Mouse (Mus musculus): ENCODE measurements around the gene Asb16. TPM values are rescaled to one million over a fixed set of nuclear protein-coding genes. Genes with fewer than 3 reads are reported as not detected.
A peak's percentile ranks its signal among the peaks of the same experiment; 100 is the strongest.

Asb16 gene
- total RNA-seq, 2 experiments from 2014 or later, result 0.58 to 1.5 TPM

- no peak for ATAC-seq (replicated peaks; ENCODE audit: poor library complexity)
Measured at GRCm38 (mm10) chr11:102309821-102310617, 41.5 kb downstream of the Asb16 start.

GRCm38 (mm10) chr11:102310768-102311695 is 42.5 kb downstream of the Asb16 start:
- ATAC-seq (replicated peaks; ENCODE audit: poor library complexity), result no peak

- no peak for ATAC-seq (replicated peaks; ENCODE audit: poor library complexity)
Measured at GRCm38 (mm10) chr11:102311966-102312365, 43.4 kb downstream of the Asb16 start.

- no peak for ATAC-seq (replicated peaks; ENCODE audit: poor library complexity)
Measured at GRCm38 (mm10) chr11:102312586-102312985, 44.0 kb downstream of the Asb16 start.

- no peak for ATAC-seq (replicated peaks; ENCODE audit: poor library complexity)
Measured at GRCm38 (mm10) chr11:102314321-102314720, 45.8 kb downstream of the Asb16 start.

GRCm38 (mm10) chr11:102315690-102316571 is 47.4 kb downstream of the Asb16 start:
- ATAC-seq (replicated peaks; ENCODE audit: poor library complexity), result no peak

- ATAC-seq (replicated peaks; ENCODE audit: poor library complexity), result peak; percentile 63
Measured at GRCm38 (mm10) chr11:102316572-102317297, 48.2 kb downstream of the Asb16 start.

GRCm38 (mm10) chr11:102317298-102317900 is 48.9 kb downstream of the Asb16 start:
- ATAC-seq (replicated peaks; ENCODE audit: poor library complexity), result 0 out of 2 replicates have a peak, but pooled peaks have one; percentile 4

GRCm38 (mm10) chr11:102317901-102318575 is 49.5 kb downstream of the Asb16 start:
- no peak for ATAC-seq (replicated peaks; ENCODE audit: poor library complexity)

- ATAC-seq (replicated peaks; ENCODE audit: poor library complexity), result no peak
Measured at GRCm38 (mm10) chr11:102318576-102319409, 50.2 kb downstream of the Asb16 start.

GRCm38 (mm10) chr11:102319410-102319792 is 50.9 kb downstream of the Asb16 start, which contains the start of gene Ubtf:
Gene Ubtf (minus strand): TSS chr11:102319742.
- ATAC-seq (replicated peaks; ENCODE audit: poor library complexity), result peak; percentile 49

- peak; percentile 27 for ATAC-seq (replicated peaks; ENCODE audit: poor library complexity)
Measured at GRCm38 (mm10) chr11:102319941-102320685, 51.6 kb downstream of the Asb16 start.

GRCm38 (mm10) chr11:102320686-102321005 is 52.1 kb downstream of the Asb16 start:
- ATAC-seq (replicated peaks; ENCODE audit: poor library complexity), result no peak

GRCm38 (mm10) chr11:102321931-102322330 is 53.4 kb downstream of the Asb16 start:
- ATAC-seq (replicated peaks; ENCODE audit: poor library complexity), result no peak

- no peak for ATAC-seq (replicated peaks; ENCODE audit: poor library complexity)
Measured at GRCm38 (mm10) chr11:102323516-102323915, 55.0 kb downstream of the Asb16 start.

- ATAC-seq (replicated peaks; ENCODE audit: poor library complexity), result no peak
Measured at GRCm38 (mm10) chr11:102327250-102327649, 58.7 kb downstream of the Asb16 start.

GRCm38 (mm10) chr11:102327839-102328238 is 59.3 kb downstream of the Asb16 start:
- no peak for ATAC-seq (replicated peaks; ENCODE audit: poor library complexity)

All from megakaryocyte progenitor cell, adult 5-6 weeks (primary cell).